Mouse (Mus musculus) lung, postnatal 0 days (tissue): ENCODE measurements around the gene Mmp24.

Source experiments
- CTCF ChIP-seq: IDR thresholded peaks from 2 replicates; pipeline ENCODE4 v1.5.1; 2016; ENCODE audit warnings: antibody characterized with exemption, mild to moderate bottlenecking
- EP300 ChIP-seq: IDR thresholded peaks from 2 replicates; pipeline ENCODE4 v1.6.1; 2016; ENCODE audit warnings: antibody characterized with exemption, mild to moderate bottlenecking, control low read depth

DNA sequence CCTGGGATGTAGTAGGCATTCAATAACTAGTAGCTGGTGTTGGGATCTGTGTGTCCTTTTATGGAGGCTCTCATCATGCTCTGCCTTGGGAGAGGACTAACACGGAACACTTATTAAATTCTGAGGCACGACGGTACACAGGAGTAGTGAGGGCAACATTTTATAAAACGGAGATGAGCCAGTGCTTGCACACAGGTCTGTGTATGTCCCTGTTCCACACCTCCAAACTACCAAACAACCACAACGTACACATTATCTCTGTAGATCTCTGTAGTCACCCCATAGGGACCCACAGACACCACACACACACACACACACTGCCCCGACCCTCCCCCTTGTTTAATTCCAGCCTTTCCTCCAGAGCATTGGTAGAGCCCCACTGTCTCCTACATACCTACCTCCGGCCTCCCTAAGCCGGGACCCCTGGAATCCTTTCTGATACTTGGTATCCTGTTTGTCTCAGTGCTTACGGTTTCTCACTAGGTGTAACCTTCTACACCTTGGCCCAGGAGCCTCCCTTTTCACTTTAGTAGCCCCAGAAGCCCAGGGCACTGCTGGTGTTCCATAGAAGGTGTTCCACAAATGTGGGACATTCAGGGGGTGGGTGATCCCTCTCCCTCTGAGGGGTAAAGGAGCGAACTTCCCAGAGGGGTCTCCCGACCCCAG, 748 bp upstream of the Mmp24 start:
- TF ChIP-seq CTCF (no peak), EP300 (no peak)
